Mouse (Mus musculus) kidney, postnatal 14 days (tissue): ENCODE data around the gene Pde4b.

Experiments used
- DNase-seq: peaks from one replicate; pipeline ENCODE4 v3.0.0; 2022; ENCODE audit warnings: mixed read lengths

The Pde4b gene

GRCm38 (mm10) chr4:102510939-102511391 is 423.6 kb downstream of the Pde4b start:
- peak; percentile 89 for DNase-seq

GRCm38 (mm10) chr4:102511511-102511910 is 424.2 kb downstream of the Pde4b start:
- DNase-seq, result peak; percentile 33

- peak; percentile 17 for DNase-seq
Observed at GRCm38 (mm10) chr4:102512940-102513339, 425.6 kb downstream of the Pde4b start.

- DNase-seq, result no peak
Observed at GRCm38 (mm10) chr4:102513514-102513913, 426.2 kb downstream of the Pde4b start.

GRCm38 (mm10) chr4:102514972-102515835 is 427.9 kb downstream of the Pde4b start:
- no peak for DNase-seq

- no peak for DNase-seq
Observed at GRCm38 (mm10) chr4:102516395-102516794, 429.1 kb downstream of the Pde4b start.

- peak; percentile 54 for DNase-seq
Observed at GRCm38 (mm10) chr4:102516982-102517630, 429.8 kb downstream of the Pde4b start.

- no peak for DNase-seq
Observed at GRCm38 (mm10) chr4:102517653-102518052, 430.3 kb downstream of the Pde4b start.

GRCm38 (mm10) chr4:102518341-102518740 is 431.0 kb downstream of the Pde4b start:
- DNase-seq, result no peak

GRCm38 (mm10) chr4:102520669-102521261 is 433.4 kb downstream of the Pde4b start:
- DNase-seq, result no peak

GRCm38 (mm10) chr4:102521434-102521833 is 434.1 kb downstream of the Pde4b start:
- DNase-seq, result no peak

GRCm38 (mm10) chr4:102527361-102527760 is 440.0 kb downstream of the Pde4b start:
- DNase-seq, result no peak

- no peak for DNase-seq
Observed at GRCm38 (mm10) chr4:102530797-102531196, 443.5 kb downstream of the Pde4b start.

- DNase-seq, result no peak
Observed at GRCm38 (mm10) chr4:102531729-102532128, 444.4 kb downstream of the Pde4b start.

- peak; percentile 65 for DNase-seq
Observed at GRCm38 (mm10) chr4:102533183-102534048, 446.1 kb downstream of the Pde4b start.

- DNase-seq, result no peak
Observed at GRCm38 (mm10) chr4:102534049-102534730, 446.8 kb downstream of the Pde4b start.

GRCm38 (mm10) chr4:102535886-102536285 is 448.5 kb downstream of the Pde4b start:
- DNase-seq, result no peak

GRCm38 (mm10) chr4:102538266-102538665 is 450.9 kb downstream of the Pde4b start:
- no peak for DNase-seq

GRCm38 (mm10) chr4:102538793-102539192 is 451.4 kb downstream of the Pde4b start:
- DNase-seq, result no peak

- no peak for DNase-seq
Observed at GRCm38 (mm10) chr4:102539598-102540180, 452.3 kb downstream of the Pde4b start.

- DNase-seq, result no peak
Observed at GRCm38 (mm10) chr4:102542976-102543375, 455.6 kb downstream of the Pde4b start.

- DNase-seq, result no peak
Observed at GRCm38 (mm10) chr4:102545226-102545625, 457.9 kb downstream of the Pde4b start.
